Mouse (Mus musculus): ENCODE measurements at regions not wholly inside any gene's neighbourhood (a gene's known extent, or its start where the extent isn't known, plus 50 kb on each side); places are given as distances from the start of the nearest gene placed in this dataset.

DNA sequence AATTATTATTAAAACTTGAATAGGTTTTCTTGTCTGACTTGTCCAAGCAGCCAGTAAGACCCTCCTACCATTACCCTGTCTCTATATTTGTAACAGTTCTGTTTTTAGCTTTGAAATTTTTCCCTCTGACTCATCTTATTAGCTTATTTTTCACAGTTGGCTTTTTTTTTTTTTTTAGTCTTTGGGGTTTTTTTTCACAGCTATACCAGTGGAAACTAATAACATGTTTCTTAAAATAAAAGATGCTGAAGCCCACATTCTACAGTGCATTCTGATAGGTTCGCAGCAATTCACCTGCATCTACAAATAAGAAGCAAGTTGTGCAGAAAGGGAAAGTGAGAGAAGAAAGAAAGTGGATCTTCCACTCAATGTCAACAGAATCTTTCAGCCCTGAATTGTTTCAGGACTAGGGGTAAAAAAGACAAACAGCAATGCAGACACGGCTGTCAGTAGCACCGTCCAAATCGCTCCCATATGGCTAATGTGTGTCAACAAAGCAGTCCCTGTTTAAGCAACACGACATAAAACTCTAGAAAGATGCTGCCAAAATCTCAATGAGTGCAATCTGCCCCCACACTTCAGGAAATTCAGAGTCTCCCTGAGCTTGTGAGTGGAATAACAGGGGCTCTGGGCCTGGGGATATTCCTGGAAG, 277.2 kb downstream of the Car8 start:
- WGBS, result 50% methylated on average over 5 of the region's 5 CpGs
- no peaks in the 10 kb centered on the region for H3K9me3 ChIP-seq (ENCODE audit: control insufficient read depth, low read length)

DNA sequence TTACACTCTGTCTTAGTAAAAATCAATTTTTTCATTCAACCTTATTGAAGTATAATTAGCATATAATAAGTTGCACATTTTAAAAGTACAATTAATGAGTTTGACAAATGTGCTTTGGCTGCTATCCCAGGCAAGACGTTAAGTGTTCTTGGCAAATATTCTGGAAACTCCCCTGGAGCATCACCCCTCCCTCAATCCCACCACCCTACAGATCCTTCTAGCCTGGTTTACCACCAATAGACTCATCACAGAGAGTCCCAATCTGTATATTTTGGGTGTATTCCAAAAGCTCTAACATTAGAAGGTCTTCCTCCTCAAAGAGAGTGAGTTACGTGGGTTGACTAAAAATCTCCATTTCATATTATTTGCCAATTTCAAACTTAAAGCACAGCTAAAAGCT, 278.5 kb downstream of the Car8 start:
- Histone ChIP-seq H3K36me3 (ENCODE audit: control insufficient read depth, insufficient read depth, low read length) (no peaks in the 10 kb centered on the region), H3K27ac (ENCODE audit: low read length) (no peak overlapping the region), H3K9ac (ENCODE audit: low read length) (no peak overlapping the region), H3K4me1 (replicated peaks; ENCODE audit: control insufficient read depth, insufficient read depth, low read length) (no peaks in the 10 kb centered on the region), H3K4me2 (ENCODE audit: low read depth, low read length) (no peak overlapping the region), H3K9me3 (ENCODE audit: control insufficient read depth, low read length) (no peaks in the 10 kb centered on the region), H3K27me3 (ENCODE audit: control insufficient read depth, insufficient read depth, low read depth, low read length) (no peaks in the 10 kb centered on the region), H3K4me3 (ENCODE audit: low read length) (no peak overlapping the region)
- 40% methylated on average over 2 of the region's 2 CpGs for WGBS
- ATAC-seq (ENCODE audit: low read depth), result no peak

More for the DNA sequence above, 277.2 kb downstream of the Car8 start:
- ATAC-seq (ENCODE audit: low read depth), result no peak
- no peak overlapping the region for H3K4me3 ChIP-seq (ENCODE audit: low read length)
- no peak overlapping the region for H3K27ac ChIP-seq (ENCODE audit: low read length)
- H3K36me3 ChIP-seq (ENCODE audit: control insufficient read depth, insufficient read depth, low read length), result no peaks in the 10 kb centered on the region
- no peaks in the 10 kb centered on the region for H3K27me3 ChIP-seq (ENCODE audit: control insufficient read depth, insufficient read depth, low read depth, low read length)
- no peak overlapping the region for H3K4me2 ChIP-seq (ENCODE audit: low read depth, low read length)
- no peak overlapping the region for H3K9ac ChIP-seq (ENCODE audit: low read length)
- H3K4me1 ChIP-seq (replicated peaks; ENCODE audit: control insufficient read depth, insufficient read depth, low read length), result no peaks in the 10 kb centered on the region

DNA sequence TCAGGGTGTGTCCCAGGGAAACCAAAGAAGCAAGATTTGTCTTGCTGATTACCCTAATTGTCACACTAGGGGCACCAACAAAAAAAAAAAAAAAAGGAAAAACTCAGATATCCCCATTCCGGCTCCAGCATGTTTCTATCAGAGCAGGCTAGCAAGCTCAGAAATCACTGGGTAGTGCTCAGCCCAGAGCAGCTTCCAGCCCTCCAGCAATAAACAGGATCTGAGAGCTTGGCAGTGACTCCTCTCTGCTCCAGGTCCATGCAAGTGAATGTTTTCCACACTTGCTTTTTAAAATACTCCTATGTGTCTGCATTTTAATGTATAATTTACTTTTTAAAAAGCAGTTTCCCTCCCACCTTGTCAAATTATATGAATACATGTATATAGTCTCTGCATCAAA, 290.8 kb downstream of the Car8 start:
- no peak overlapping the region for H3K4me3 ChIP-seq (ENCODE audit: low read length)

DNA sequence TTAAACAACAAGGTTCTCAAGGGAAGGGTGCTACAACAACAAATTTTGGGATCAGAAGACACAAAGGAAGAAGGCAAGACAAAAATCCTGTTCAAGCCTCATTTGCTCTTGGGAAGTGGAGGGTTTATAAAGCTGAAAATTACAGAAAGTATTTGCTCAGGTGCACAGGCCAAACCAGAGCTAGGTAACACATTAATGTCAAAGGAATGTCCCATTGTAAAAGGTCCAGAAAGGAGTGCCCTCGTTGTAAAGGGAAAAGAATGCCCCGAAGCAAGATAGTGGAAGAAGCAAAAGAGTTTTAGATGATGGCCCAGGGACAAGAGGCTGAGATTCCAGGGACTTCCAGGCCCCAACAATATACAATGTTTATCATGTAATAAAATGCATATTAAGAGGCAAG, 317.3 kb downstream of the Car8 start:
- H3K4me1 ChIP-seq (replicated peaks; ENCODE audit: control insufficient read depth, insufficient read depth, low read length), result no peaks in the 10 kb centered on the region
- H3K36me3 ChIP-seq (ENCODE audit: control insufficient read depth, insufficient read depth, low read length), result no peaks in the 10 kb centered on the region
- no peak overlapping the region for H3K9ac ChIP-seq (ENCODE audit: low read length)
- no peak overlapping the region for H3K4me3 ChIP-seq (ENCODE audit: low read length)
- no peaks in the 10 kb centered on the region for H3K27me3 ChIP-seq (ENCODE audit: control insufficient read depth, insufficient read depth, low read depth, low read length)
- WGBS, result 52% methylated on average over 2 of the region's 2 CpGs
- ATAC-seq (ENCODE audit: low read depth), result no peak
- H3K4me2 ChIP-seq (ENCODE audit: low read depth, low read length), result no peak overlapping the region
- no peak overlapping the region for H3K27ac ChIP-seq (ENCODE audit: low read length)
- no peaks in the 10 kb centered on the region for H3K9me3 ChIP-seq (ENCODE audit: control insufficient read depth, low read length)

More for the DNA sequence above, 290.8 kb downstream of the Car8 start:
- no peaks in the 10 kb centered on the region for H3K4me1 ChIP-seq (replicated peaks; ENCODE audit: control insufficient read depth, insufficient read depth, low read length)
- no peak overlapping the region for H3K9ac ChIP-seq (ENCODE audit: low read length)
- no peaks in the 10 kb centered on the region for H3K36me3 ChIP-seq (ENCODE audit: control insufficient read depth, insufficient read depth, low read length)
- H3K27ac ChIP-seq (ENCODE audit: low read length), result no peak overlapping the region
- ATAC-seq (ENCODE audit: low read depth), result no peak
- WGBS, result 65% methylated on average over 1 of the region's 1 CpGs
- H3K27me3 ChIP-seq (ENCODE audit: control insufficient read depth, insufficient read depth, low read depth, low read length), result no peaks in the 10 kb centered on the region
- no peak overlapping the region for H3K4me2 ChIP-seq (ENCODE audit: low read depth, low read length)
- no peaks in the 10 kb centered on the region for H3K9me3 ChIP-seq (ENCODE audit: control insufficient read depth, low read length)

DNA sequence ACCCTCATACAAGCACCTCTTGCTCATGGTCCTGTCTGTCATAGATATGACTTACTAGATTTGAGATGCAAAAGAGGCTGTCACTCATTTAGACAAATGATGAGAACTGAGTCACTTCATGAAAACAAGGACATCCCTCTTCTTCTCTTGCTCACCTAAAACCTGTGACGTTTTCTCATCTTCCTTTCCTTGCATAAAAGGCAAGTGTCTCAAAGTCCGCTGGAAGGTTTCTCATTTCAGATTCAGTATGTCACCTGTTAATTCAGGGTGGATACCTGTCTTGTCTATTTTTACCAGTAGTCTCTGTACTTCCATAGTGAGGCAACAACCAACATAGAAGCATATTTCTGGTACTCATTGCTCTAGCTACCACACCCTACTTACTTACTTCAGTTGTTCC, 325.6 kb downstream of the Car8 start:
- no peak overlapping the region for H3K4me2 ChIP-seq (ENCODE audit: low read depth, low read length)
- no peaks in the 10 kb centered on the region for H3K9me3 ChIP-seq (ENCODE audit: control insufficient read depth, low read length)
- H3K36me3 ChIP-seq (ENCODE audit: control insufficient read depth, insufficient read depth, low read length), result no peaks in the 10 kb centered on the region
- H3K27ac ChIP-seq (ENCODE audit: low read length), result no peak overlapping the region
- no peaks in the 10 kb centered on the region for H3K4me1 ChIP-seq (replicated peaks; ENCODE audit: control insufficient read depth, insufficient read depth, low read length)
- ATAC-seq (ENCODE audit: low read depth), result no peak
- WGBS, result 83% methylated on average over 2 of the region's 2 CpGs
- H3K4me3 ChIP-seq (ENCODE audit: low read length), result no peak overlapping the region
- H3K9ac ChIP-seq (ENCODE audit: low read length), result no peak overlapping the region
- no peaks in the 10 kb centered on the region for H3K27me3 ChIP-seq (ENCODE audit: control insufficient read depth, insufficient read depth, low read depth, low read length)

DNA sequence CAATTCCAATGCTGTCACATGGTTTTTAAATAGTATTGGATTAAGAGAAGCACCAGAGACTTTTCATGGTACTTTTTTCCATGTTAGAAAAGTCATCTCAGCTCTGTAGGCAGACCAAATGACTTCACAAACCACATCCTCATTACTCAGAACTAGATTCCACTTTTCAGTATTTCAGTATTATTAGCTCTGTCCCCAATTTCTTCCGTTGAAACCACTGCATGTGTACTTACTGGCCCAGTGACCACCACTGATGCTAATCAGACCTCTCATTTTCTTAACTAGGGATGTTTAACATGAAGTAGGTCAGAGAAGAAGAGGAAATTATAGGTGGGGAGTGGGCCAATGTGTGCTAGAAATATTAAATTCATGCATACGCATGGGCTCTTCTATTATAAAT, 326.2 kb downstream of the Car8 start:
- 78% methylated on average over 2 of the region's 2 CpGs for WGBS
- no peaks in the 10 kb centered on the region for H3K4me1 ChIP-seq (replicated peaks; ENCODE audit: control insufficient read depth, insufficient read depth, low read length)
- no peaks in the 10 kb centered on the region for H3K27me3 ChIP-seq (ENCODE audit: control insufficient read depth, insufficient read depth, low read depth, low read length)
- H3K4me3 ChIP-seq (ENCODE audit: low read length), result no peak overlapping the region
- H3K9ac ChIP-seq (ENCODE audit: low read length), result no peak overlapping the region
- H3K36me3 ChIP-seq (ENCODE audit: control insufficient read depth, insufficient read depth, low read length), result no peaks in the 10 kb centered on the region
- no peaks in the 10 kb centered on the region for H3K9me3 ChIP-seq (ENCODE audit: control insufficient read depth, low read length)
- no peak for ATAC-seq (ENCODE audit: low read depth)
- no peak overlapping the region for H3K27ac ChIP-seq (ENCODE audit: low read length)
- no peak overlapping the region for H3K4me2 ChIP-seq (ENCODE audit: low read depth, low read length)

DNA sequence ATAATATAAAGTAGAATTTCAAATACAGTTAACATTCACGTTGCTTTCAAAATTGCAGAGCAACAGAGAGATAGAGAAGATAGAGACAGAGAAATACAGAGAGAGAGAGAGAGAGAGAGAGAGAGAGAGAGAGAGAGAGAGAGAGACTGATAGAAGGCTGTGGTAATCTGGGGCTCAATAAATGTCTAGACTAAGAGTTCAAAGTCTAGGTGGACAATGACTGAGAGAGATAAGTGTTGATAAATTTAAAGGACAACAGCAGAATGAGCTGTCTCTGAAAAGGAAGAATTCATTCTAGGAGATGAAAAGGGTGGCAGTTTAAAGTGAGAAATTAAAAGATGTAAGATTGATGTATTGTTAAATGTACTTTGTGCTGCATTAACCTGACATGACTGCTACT, 335.7 kb downstream of the Car8 start:
- WGBS, result 63% methylated on average over 1 of the region's 1 CpGs
- Histone ChIP-seq H3K9me3 (ENCODE audit: control insufficient read depth, low read length) (no peaks in the 10 kb centered on the region), H3K27ac (ENCODE audit: low read length) (no peak overlapping the region), H3K4me1 (replicated peaks; ENCODE audit: control insufficient read depth, insufficient read depth, low read length) (no peaks in the 10 kb centered on the region), H3K9ac (ENCODE audit: low read length) (no peak overlapping the region), H3K4me2 (ENCODE audit: low read depth, low read length) (no peak overlapping the region), H3K36me3 (ENCODE audit: control insufficient read depth, insufficient read depth, low read length) (no peaks in the 10 kb centered on the region), H3K4me3 (ENCODE audit: low read length) (no peak overlapping the region), H3K27me3 (ENCODE audit: control insufficient read depth, insufficient read depth, low read depth, low read length) (no peaks in the 10 kb centered on the region)
- no peak for ATAC-seq (ENCODE audit: low read depth)

DNA sequence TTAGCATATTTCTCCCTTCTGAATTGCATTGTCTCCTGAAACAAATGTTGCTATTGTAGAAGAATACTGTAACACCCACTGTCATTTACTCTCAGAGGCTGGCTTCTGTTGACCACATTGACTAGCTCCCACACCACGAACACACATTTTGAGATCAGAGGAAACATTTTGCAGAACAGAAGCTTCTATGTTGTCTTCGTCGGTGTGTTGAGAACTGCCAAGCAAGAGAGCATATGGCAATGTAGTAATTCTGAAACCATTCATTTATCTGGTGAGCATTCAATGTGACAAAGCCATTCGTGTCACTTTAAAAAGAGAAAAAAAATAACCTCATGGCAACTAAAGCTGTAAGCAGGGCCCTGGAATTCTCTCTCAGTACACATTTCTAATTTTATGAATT, 343.9 kb downstream of the Car8 start:
- Histone ChIP-seq H3K4me3 (ENCODE audit: low read length) (no peak overlapping the region), H3K9ac (ENCODE audit: low read length) (no peak overlapping the region)

DNA sequence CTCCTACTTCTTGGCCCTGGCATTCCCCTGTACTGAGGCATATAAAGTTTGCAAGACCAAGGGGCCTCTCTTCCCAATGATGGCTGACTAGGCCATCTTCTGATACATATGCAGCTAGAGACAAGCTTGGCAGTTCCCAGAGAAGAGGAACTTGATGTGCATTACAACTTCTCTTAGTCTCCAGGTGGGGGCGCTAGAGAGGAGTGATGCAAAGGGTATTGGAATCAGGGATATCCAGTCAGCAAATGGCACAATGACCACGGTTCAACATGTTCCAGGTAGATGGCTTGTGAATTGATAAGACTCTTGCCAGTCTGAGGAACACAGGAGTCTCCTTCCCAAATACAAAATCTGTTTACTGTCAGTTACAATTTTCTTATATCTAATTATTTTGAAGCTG, 347.7 kb downstream of the Car8 start:
- Histone ChIP-seq H3K27ac (ENCODE audit: low read length) (no peak overlapping the region), H3K27me3 (ENCODE audit: control insufficient read depth, insufficient read depth, low read depth, low read length) (no peaks in the 10 kb centered on the region), H3K9ac (ENCODE audit: low read length) (no peak overlapping the region), H3K9me3 (ENCODE audit: control insufficient read depth, low read length) (no peaks in the 10 kb centered on the region), H3K4me2 (ENCODE audit: low read depth, low read length) (no peak overlapping the region), H3K4me3 (ENCODE audit: low read length) (no peak overlapping the region), H3K4me1 (replicated peaks; ENCODE audit: control insufficient read depth, insufficient read depth, low read length) (no peaks in the 10 kb centered on the region), H3K36me3 (ENCODE audit: control insufficient read depth, insufficient read depth, low read length) (no peaks in the 10 kb centered on the region)
- 54% methylated on average over 2 of the region's 2 CpGs for WGBS
- no peak for ATAC-seq (ENCODE audit: low read depth)

More for the DNA sequence above, 343.9 kb downstream of the Car8 start:
- no peaks in the 10 kb centered on the region for H3K9me3 ChIP-seq (ENCODE audit: control insufficient read depth, low read length)
- 82% methylated on average over 4 of the region's 4 CpGs for WGBS
- no peaks in the 10 kb centered on the region for H3K4me1 ChIP-seq (replicated peaks; ENCODE audit: control insufficient read depth, insufficient read depth, low read length)
- H3K27me3 ChIP-seq (ENCODE audit: control insufficient read depth, insufficient read depth, low read depth, low read length), result no peaks in the 10 kb centered on the region
- no peak overlapping the region for H3K27ac ChIP-seq (ENCODE audit: low read length)
- no peak for ATAC-seq (ENCODE audit: low read depth)
- H3K36me3 ChIP-seq (ENCODE audit: control insufficient read depth, insufficient read depth, low read length), result no peaks in the 10 kb centered on the region
- no peak overlapping the region for H3K4me2 ChIP-seq (ENCODE audit: low read depth, low read length)

DNA sequence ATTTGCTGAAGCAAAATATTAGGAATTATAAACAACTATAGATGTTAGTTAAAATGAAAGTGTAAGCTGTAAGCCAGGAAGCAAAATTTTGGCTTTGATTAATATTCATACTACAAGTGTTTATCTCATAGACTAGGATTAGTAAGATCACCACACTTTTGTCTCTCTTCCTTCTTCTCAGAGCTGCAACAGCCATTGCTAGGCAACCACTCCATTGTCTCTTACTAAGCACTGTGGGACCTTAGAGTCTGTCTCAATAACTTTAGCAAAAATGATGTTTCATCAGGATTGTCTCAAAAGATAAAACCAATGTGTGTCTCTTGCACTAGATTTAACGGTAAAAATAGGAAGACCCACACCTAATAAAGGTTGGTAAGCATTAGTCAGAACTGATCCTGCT, 384.3 kb downstream of the Car8 start:
- H3K4me3 ChIP-seq (ENCODE audit: low read length), result no peak overlapping the region
- no peak for ATAC-seq (ENCODE audit: low read depth)
- H3K36me3 ChIP-seq (ENCODE audit: control insufficient read depth, insufficient read depth, low read length), result no peaks in the 10 kb centered on the region
- WGBS, result 82% methylated on average over 1 of the region's 1 CpGs
- no peaks in the 10 kb centered on the region for H3K9me3 ChIP-seq (ENCODE audit: control insufficient read depth, low read length)
- H3K4me1 ChIP-seq (replicated peaks; ENCODE audit: control insufficient read depth, insufficient read depth, low read length), result no peaks in the 10 kb centered on the region
- no peak overlapping the region for H3K4me2 ChIP-seq (ENCODE audit: low read depth, low read length)
- H3K27me3 ChIP-seq (ENCODE audit: control insufficient read depth, insufficient read depth, low read depth, low read length), result no peaks in the 10 kb centered on the region
- H3K27ac ChIP-seq (ENCODE audit: low read length), result no peak overlapping the region
- no peak overlapping the region for H3K9ac ChIP-seq (ENCODE audit: low read length)
